Mouse (Mus musculus): Measurements from ENCODE around the gene Btd. TPM values are rescaled to one million over a fixed set of nuclear protein-coding genes. Genes with fewer than 3 reads are reported as not detected.
"Not testable (repeated sequence)": the region's sequence is repeated elsewhere in the genome, so short reads cannot be mapped to it uniquely, and the experiment has no call there.

Btd gene
- polyA plus RNA-seq, 1 experiment: 7.0 TPM

GRCm38 (mm10) chr14:31601908-31602615 is 38.8 kb upstream of the Btd start:
- no peaks in the 10 kb centered on the region for H3K9me3 ChIP-seq (replicated peaks; ENCODE audit: control insufficient read depth, insufficient read depth, low read length, poor library complexity, severe bottlenecking)
- no peak for TF ChIP-seq POLR2A (IDR thresholded peaks at IDR 0.05; ENCODE audit: insufficient read depth, low read length)
- no peaks in the 10 kb centered on the region for H3K27me3 ChIP-seq (ENCODE audit: control insufficient read depth, insufficient read depth, low read length, poor library complexity, severe bottlenecking)
- H3K9ac ChIP-seq (ENCODE audit: low read depth, poor library complexity, severe bottlenecking): no peak overlapping the region
- no peaks in the 10 kb centered on the region for H3K36me3 ChIP-seq (ENCODE audit: control insufficient read depth, insufficient read depth, low read length, poor library complexity, severe bottlenecking)
- no peaks in the 10 kb centered on the region for H3K4me1 ChIP-seq (ENCODE audit: control insufficient read depth, insufficient read depth, low read length)
- H3K27ac ChIP-seq (ENCODE audit: insufficient read depth, low read length): no peak overlapping the region
- H3K4me3 ChIP-seq (ENCODE audit: low read depth, low read length): no peak overlapping the region

- not testable (repeated sequence) for H3K36me3 ChIP-seq (ENCODE audit: control insufficient read depth, insufficient read depth, low read length, poor library complexity, severe bottlenecking); H3K9ac ChIP-seq (ENCODE audit: low read depth, poor library complexity, severe bottlenecking); H3K9me3 ChIP-seq (replicated peaks; ENCODE audit: control insufficient read depth, insufficient read depth, low read length, poor library complexity, severe bottlenecking); H3K27ac ChIP-seq (ENCODE audit: insufficient read depth, low read length); H3K27me3 ChIP-seq (ENCODE audit: control insufficient read depth, insufficient read depth, low read length, poor library complexity, severe bottlenecking); H3K4me3 ChIP-seq (ENCODE audit: low read depth, low read length); H3K4me1 ChIP-seq (ENCODE audit: control insufficient read depth, insufficient read depth, low read length)
Observed at GRCm38 (mm10) chr14:31602616-31602979, 38.2 kb upstream of the Btd start.

GRCm38 (mm10) chr14:31604916-31605315 is 35.9 kb upstream of the Btd start:
- Histone ChIP-seq H3K36me3 (ENCODE audit: control insufficient read depth, insufficient read depth, low read length, poor library complexity, severe bottlenecking) (no peaks in the 10 kb centered on the region), H3K4me3 (ENCODE audit: low read depth, low read length) (no peak overlapping the region), H3K4me1 (ENCODE audit: control insufficient read depth, insufficient read depth, low read length) (no peaks in the 10 kb centered on the region), H3K27ac (ENCODE audit: insufficient read depth, low read length) (no peak overlapping the region), H3K9me3 (replicated peaks; ENCODE audit: control insufficient read depth, insufficient read depth, low read length, poor library complexity, severe bottlenecking) (no peaks in the 10 kb centered on the region), H3K9ac (ENCODE audit: low read depth, poor library complexity, severe bottlenecking) (no peak overlapping the region), H3K27me3 (ENCODE audit: control insufficient read depth, insufficient read depth, low read length, poor library complexity, severe bottlenecking) (no peaks in the 10 kb centered on the region)
- no peak for TF ChIP-seq CTCF (IDR thresholded peaks at IDR 0.05; ENCODE audit: low read depth, low read length)
- no peak for TF ChIP-seq POLR2A (IDR thresholded peaks at IDR 0.05; ENCODE audit: insufficient read depth, low read length)
- TF ChIP-seq EP300 (IDR thresholded peaks at IDR 0.05; ENCODE audit: insufficient read depth, low read depth, low read length): no peak

DNA sequence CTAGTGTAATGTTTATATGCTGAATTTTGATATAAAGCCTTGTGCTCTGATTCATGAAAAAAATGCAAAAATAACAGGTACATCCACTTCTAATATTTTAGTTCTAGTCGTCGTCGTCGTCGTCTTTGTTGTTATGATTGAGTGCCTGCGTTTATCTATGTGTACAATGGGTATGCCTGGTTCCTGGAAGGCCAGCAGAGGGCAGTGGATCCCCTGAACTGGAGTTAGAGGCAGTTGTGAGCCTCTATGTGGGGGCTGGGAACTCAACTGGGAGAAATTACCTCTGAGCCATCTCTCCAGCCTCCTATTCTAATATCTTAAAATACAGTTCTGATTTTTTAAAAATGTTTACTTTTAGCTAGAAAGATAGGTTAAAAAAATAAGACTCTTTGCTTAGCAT is 35.3 kb upstream of the Btd start:
- no peaks in the 10 kb centered on the region for H3K9me3 ChIP-seq (replicated peaks; ENCODE audit: control insufficient read depth, insufficient read depth, low read length, poor library complexity, severe bottlenecking)

DNA sequence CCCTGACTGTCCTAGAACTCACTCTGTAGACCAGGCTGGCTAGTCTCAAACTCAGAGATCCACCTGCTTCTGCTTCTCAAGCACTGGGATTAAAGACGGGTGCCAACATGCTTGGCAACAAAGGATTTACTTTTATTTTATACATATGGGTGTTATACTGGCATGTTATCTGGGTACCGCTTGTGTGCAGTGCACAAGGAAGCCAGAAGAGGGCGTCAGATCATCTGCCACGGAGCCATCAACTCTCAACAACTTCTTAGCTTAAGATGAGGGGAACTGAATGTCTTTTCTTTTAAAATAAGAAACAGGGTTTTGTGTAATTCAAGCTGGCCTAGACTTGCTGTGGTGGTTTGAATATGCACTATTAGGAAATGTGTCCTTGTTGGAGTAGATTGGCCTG is 28.8 kb upstream of the Btd start:
- Histone ChIP-seq H3K4me3 (ENCODE audit: low read depth, low read length) (no peak overlapping the region), H3K9ac (ENCODE audit: low read depth, poor library complexity, severe bottlenecking) (no peak overlapping the region), H3K27me3 (ENCODE audit: control insufficient read depth, insufficient read depth, low read length, poor library complexity, severe bottlenecking) (no peaks in the 10 kb centered on the region), H3K9me3 (replicated peaks; ENCODE audit: control insufficient read depth, insufficient read depth, low read length, poor library complexity, severe bottlenecking) (no peaks in the 10 kb centered on the region), H3K4me1 (ENCODE audit: control insufficient read depth, insufficient read depth, low read length) (no peaks in the 10 kb centered on the region), H3K36me3 (ENCODE audit: control insufficient read depth, insufficient read depth, low read length, poor library complexity, severe bottlenecking) (no peaks in the 10 kb centered on the region), H3K27ac (ENCODE audit: insufficient read depth, low read length) (no peak overlapping the region)
- TF ChIP-seq POLR2A (IDR thresholded peaks at IDR 0.05; ENCODE audit: insufficient read depth, low read length) (no peak), CTCF (IDR thresholded peaks at IDR 0.05; ENCODE audit: low read depth, low read length) (peak; percentile 45), EP300 (IDR thresholded peaks at IDR 0.05; ENCODE audit: insufficient read depth, low read depth, low read length) (no peak)

More for the DNA sequence above, 35.3 kb upstream of the Btd start:
- no peaks in the 10 kb centered on the region for H3K36me3 ChIP-seq (ENCODE audit: control insufficient read depth, insufficient read depth, low read length, poor library complexity, severe bottlenecking)
- no peaks in the 10 kb centered on the region for H3K27me3 ChIP-seq (ENCODE audit: control insufficient read depth, insufficient read depth, low read length, poor library complexity, severe bottlenecking)
- TF ChIP-seq EP300 (IDR thresholded peaks at IDR 0.05; ENCODE audit: insufficient read depth, low read depth, low read length) (no peak), CTCF (IDR thresholded peaks at IDR 0.05; ENCODE audit: low read depth, low read length) (peak; percentile 79), POLR2A (IDR thresholded peaks at IDR 0.05; ENCODE audit: insufficient read depth, low read length) (no peak)
- H3K4me1 ChIP-seq (ENCODE audit: control insufficient read depth, insufficient read depth, low read length): no peaks in the 10 kb centered on the region
- H3K9ac ChIP-seq (ENCODE audit: low read depth, poor library complexity, severe bottlenecking): no peak overlapping the region
- no peak overlapping the region for H3K4me3 ChIP-seq (ENCODE audit: low read depth, low read length)
- H3K27ac ChIP-seq (ENCODE audit: insufficient read depth, low read length): no peak overlapping the region

DNA sequence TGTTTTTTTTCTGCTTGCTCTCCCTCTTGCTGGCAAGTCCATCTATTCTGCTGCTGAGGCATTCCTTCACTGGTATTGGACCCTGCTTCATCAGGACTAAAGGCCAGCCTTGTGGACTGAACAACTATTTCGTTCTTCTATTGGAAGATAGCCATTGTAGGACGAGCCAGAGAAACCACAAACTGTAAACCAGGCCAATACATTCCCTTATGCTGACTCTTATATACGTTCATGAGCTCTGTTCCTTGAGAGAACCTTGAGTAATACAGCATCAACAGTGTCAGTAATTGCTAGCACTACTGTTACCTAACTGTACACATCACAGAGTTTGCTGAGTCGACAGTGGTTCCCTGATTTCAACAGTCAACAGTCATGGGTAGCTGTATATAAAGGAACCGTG is 27.2 kb upstream of the Btd start:
- Histone ChIP-seq H3K27ac (ENCODE audit: insufficient read depth, low read length) (no peak overlapping the region), H3K27me3 (ENCODE audit: control insufficient read depth, insufficient read depth, low read length, poor library complexity, severe bottlenecking) (no peaks in the 10 kb centered on the region), H3K36me3 (ENCODE audit: control insufficient read depth, insufficient read depth, low read length, poor library complexity, severe bottlenecking) (no peaks in the 10 kb centered on the region), H3K4me1 (ENCODE audit: control insufficient read depth, insufficient read depth, low read length) (no peaks in the 10 kb centered on the region), H3K9ac (ENCODE audit: low read depth, poor library complexity, severe bottlenecking) (no peak overlapping the region), H3K9me3 (replicated peaks; ENCODE audit: control insufficient read depth, insufficient read depth, low read length, poor library complexity, severe bottlenecking) (no peaks in the 10 kb centered on the region), H3K4me3 (ENCODE audit: low read depth, low read length) (no peak overlapping the region)
- TF ChIP-seq CTCF (IDR thresholded peaks at IDR 0.05; ENCODE audit: low read depth, low read length) (no peak), EP300 (IDR thresholded peaks at IDR 0.05; ENCODE audit: insufficient read depth, low read depth, low read length) (no peak), POLR2A (IDR thresholded peaks at IDR 0.05; ENCODE audit: insufficient read depth, low read length) (no peak)
